Mouse (Mus musculus) c-Kit-positive CD71-negative TER-119-negative erythroid progenitor cells, embryonic 14.5 days (primary cell): Measurements from ENCODE around the gene Fgd3.

Experiments
- DNase-seq: peaks from one replicate; pipeline ENCODE4 v3.0.0-alpha.2; 2013; ENCODE audit warnings: low read depth

The Fgd3 gene

GRCm38 (mm10) chr13:49306771-49307310 is 13.3 kb downstream of the Fgd3 start:
- no peak for DNase-seq

- no peak for DNase-seq
These were observed 19.3 kb downstream of the Fgd3 start for GRCm38 (mm10) chr13:49300771-49301170.

DNA sequence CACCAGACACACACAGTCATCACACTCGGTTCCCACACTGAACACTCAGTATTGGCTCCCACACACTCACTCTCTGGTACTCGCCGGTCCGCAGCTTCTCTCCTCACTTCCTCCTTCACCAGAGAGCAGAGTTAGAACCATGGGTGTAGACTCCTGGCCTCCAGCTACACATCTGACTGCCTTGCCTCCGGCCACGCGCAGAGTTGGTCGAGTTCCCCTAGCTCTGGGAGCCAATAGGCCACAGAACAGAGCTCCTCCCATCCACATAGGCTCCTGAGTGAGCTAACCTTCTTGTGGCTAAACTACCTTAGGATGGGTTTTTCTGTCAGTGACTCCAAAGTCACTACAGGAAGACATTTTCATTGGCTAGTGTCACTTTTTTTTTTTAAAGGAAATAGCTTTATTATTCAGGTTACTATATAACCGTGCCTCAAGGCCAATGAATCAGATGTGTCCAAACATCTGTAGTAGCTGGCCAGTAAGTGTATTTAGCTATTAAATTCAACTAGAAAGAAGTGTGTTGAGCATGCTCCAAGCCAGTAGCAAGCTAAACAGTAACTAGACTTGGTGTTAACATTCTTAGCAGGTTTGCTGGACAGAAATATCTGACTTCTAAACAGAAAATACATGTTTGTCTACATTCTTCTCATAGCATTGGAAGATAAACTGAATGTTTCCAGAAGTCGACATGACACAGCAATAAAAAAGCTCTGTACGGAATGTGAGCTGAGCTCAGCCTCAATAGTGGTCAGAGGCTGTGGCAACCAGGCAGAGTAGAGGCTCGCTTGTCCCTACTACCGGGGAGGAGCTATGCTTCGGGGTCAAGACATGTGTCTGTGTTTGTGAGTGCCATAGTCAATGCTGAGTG is 21.4 kb downstream of the Fgd3 start:
- no peak for DNase-seq

GRCm38 (mm10) chr13:49296270-49296669 is 23.8 kb downstream of the Fgd3 start:
- DNase-seq, result no peak

DNA sequence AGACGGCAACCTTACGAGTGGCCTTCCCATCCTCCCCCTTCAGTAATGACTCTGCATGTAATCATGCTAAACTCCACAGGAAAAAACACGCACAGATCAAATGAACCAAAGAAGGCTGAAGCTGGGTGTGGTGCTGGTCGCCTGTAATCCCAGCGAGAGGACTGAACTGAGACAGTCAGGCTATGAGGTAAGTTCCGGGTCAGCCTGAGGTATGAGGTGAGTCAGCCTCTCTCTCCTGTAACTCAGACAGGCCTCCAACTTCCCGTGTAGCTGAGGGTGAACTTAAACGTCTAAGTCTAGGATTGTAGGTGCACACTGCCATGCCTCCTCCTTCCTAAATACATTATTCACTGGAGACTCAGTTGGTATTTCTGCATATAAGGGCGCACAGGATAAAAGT is 26.0 kb downstream of the Fgd3 start:
- DNase-seq, result no peak

GRCm38 (mm10) chr13:49291949-49292348 is 28.2 kb downstream of the Fgd3 start:
- DNase-seq, result no peak

DNA sequence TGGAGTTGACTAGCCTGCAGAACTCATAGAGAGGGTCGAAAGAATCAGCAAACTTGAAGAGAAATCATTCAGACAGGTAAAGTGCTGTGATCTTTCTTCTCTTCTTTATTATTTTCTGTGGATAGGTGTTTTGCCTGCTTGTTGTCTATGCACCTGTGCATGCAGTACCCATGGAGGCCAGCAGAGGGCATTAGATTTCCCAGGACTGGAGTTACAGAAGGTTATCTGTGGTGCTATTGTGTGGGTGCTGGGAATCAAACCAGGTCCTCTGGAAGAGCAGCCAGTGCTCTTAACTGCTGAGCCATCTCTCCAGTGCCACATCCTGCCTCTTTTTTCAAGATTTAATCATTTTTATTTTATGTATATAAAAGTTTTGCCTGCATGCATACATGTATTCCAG is 28.7 kb downstream of the Fgd3 start:
- no peak for DNase-seq

GRCm38 (mm10) chr13:49287224-49287623 is 32.9 kb downstream of the Fgd3 start:
- no peak for DNase-seq

DNA sequence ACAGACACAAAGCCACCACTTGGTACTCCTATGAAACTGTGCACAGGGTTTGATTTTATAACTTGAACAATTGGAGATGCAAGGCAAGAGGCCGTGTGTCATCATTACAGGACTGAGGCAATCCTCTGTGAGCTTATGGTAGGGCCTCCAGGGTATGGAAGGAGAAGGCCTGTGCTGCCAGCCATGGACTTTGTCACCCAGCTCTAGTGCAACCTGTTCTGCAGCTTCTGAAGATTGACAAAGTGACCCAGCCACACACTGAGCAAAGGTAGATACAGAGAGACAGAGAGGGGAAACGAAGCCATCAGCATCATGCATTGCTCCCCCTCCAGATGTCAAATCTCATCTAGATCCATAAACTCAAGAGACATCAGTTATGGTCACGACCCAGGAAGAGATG is 33.4 kb downstream of the Fgd3 start:
- DNase-seq, result no peak

DNA sequence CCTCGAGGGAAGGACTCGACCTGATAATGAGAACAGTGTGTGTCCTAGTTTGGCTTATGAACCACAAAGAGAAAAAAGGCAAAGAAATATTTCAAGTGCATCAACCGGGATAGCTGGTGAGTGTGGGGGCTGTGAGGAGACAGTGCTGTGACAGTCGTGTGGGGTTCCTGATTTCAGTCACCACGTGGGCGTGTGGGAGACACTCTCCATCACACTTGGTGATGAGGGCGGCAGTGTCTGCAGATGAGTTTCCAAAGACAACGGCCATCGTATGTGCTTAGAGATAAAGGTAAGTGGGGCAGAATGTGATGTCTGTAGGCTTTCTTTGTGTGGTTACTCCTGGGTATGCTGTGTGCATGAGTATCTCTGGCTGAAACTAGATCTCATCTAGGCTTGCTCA is 36.4 kb downstream of the Fgd3 start:
- no peak for DNase-seq

- DNase-seq, result no peak
These were observed 37.9 kb downstream of the Fgd3 start for GRCm38 (mm10) chr13:49282168-49282567.

DNA sequence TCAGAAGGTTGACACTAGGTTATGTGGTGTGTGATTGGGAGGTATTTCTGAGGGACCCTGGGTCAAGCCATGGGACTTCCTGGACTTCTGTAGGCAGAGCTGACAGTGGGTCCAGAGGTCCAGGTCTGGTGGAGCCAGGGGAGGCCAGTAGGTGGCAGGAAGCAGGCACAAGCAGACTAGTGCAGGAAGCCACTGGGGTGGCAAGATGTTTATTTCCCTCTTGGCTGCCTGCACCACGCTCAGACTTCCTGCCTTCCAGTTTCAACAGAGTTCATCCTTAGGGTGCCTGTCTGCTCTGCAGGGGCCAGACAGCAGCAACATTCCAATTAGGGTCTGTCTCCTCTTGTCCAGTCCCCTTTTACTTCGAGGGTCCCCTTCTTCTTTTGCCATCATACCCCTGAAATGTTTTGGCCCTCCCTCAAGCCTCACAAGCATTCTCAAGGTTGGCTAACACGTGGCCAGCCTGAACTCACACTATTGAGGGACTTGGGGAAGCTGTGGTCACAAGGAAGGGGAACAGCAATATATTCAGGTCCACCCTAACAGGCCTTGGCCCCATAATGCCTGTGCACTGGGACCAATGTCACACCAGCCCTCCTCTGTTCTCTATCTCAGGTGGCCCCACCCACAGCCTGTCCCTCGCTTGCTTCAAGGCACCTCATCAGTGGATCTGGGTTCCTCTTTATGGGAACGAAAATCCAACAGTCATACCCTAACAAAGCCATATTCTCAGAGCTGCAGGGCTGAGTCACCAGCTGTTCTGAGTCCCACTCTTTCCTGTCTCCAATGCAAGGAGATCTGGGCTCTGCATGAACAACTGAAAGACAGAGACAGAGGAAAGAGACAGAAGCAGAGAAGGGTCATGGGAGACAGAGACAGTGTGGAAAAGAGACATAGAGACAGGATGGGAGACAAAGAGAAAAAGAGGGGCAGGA is 48.0 kb downstream of the Fgd3 start:
- DNase-seq, result no peak

DNA sequence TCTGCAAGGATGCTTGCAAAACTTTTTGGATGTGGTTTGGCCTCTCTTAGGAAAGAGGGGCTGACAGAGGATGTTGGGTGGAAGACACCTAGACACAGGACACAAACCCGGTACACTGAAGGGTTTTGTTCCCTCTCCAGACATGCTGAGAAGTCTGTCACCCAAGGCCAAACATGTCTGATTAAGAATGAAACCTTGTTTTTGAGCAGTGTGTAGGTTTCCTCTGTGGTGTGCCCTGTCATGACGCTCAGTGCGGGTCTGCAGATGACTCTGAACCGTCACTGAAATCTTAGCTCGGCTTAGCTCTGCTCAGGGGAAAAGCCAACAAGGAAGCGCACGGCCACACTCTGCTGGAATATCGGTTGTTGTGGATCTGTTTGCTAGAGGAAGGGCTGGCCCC is 49.6 kb downstream of the Fgd3 start:
- no peak for DNase-seq

DNA sequence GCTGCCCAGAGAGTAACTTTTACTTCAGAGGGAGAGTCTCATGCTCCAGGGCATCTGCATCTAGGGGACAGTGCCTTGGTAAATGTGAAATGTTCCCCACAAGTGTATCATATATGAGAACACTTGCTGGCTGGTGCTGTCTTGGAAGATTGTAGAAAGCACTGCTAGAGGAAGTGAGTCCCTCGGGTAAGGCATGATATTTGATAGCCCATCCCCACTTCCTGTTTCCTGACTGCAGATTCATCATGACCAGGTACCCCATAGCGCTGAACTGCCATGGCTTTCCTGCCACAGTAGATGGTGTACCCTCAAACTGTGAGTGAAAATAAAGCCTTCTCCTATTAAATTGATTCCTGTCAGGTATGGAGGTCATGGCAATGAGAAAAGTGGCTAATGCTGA is 52.5 kb downstream of the Fgd3 start:
- no peak for DNase-seq

GRCm38 (mm10) chr13:49260036-49260722 is 59.9 kb downstream of the Fgd3 start:
- DNase-seq, result no peak

- no peak for DNase-seq
These were observed 62.2 kb downstream of the Fgd3 start for GRCm38 (mm10) chr13:49257819-49258313.

GRCm38 (mm10) chr13:49252746-49253145 is 67.4 kb downstream of the Fgd3 start:
- DNase-seq, result no peak

DNA sequence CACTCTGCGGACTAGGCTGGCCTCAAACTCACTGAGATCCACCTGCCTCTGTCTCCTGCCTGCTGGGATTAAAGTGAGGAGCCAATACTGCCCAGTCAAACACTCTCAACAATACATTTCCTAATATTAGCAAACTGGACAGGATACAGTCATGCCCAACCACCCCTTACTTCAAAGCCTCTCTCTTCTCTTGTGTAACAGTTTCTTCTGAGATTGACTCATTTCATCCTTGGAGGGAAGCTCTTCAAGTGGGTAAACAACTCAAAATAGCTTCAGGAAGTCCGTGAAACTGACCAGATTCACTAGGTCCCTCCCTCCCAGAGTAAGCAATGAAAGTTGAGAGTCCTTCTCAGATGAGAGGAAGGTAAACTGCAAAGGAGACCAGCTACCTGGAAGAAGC is 68.0 kb downstream of the Fgd3 start:
- DNase-seq, result no peak

GRCm38 (mm10) chr13:49250716-49251517 is 69.2 kb downstream of the Fgd3 start:
- no peak for DNase-seq

- no peak for DNase-seq
These were observed 70.5 kb downstream of the Fgd3 start for GRCm38 (mm10) chr13:49249634-49250033.

DNA sequence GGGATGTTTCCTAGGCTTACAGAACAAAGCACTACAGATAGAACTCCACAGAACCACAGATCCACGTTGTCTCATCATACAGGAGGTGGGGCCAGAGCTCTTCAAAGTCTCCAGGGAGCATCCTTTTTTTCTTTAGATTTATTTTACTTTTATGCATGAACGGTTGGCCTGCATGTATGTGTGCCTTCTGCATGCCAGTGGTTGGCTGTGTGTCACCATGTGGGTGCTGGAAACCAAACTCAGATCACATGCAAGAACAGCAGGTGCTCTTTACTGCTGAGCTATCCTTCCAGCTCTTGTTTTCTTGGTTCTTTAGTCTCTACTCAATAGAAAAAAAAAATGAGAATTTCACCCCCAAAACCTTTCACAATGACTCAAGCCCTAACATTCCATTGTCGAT is 71.2 kb downstream of the Fgd3 start:
- DNase-seq, result no peak
